Mouse (Mus musculus) heart, embryonic 14.5 days (tissue): ENCODE data around the gene Fbxw11. TPM values are rescaled to one million over a fixed set of nuclear protein-coding genes. Genes with fewer than 3 reads are reported as not detected.

ENCODE experiments used
- ATAC-seq: fragments of 200-750 bp; cut with Nextera tagmentation; 2 replicates; pipeline ENCODE4 v1.8.0; 2017; ENCODE audit warnings: low read depth, moderate TSS enrichment; ENCODE audit not compliant: insufficient number of reproducible peaks, insufficient read depth, low FRiP score
- H3K27ac ChIP-seq, 2 experiments: fragments of 200-500 bp in 1 of 2; fragments of 300-500 bp in 1 of 2; sonication (generic) in 1 of 2; replicated peaks in 1 of 2; 2 replicates each; pipeline ENCODE4 v1.5.1; 2012 to 2014; ENCODE audit warnings: low read depth in 2 of 2, low read length in 2 of 2, control low read depth in 1 of 2, mild to moderate bottlenecking in 1 of 2, mixed read lengths in 1 of 2; ENCODE audit not compliant: control insufficient read depth in 1 of 2, insufficient read depth in 1 of 2
- H3K27me3 ChIP-seq: fragments of 300-500 bp; sonication (generic); 2 replicates; pipeline ENCODE4 v1.6.1; 2014; ENCODE audit warnings: mild to moderate bottlenecking, low read length, control low read depth; ENCODE audit not compliant: control insufficient read depth, insufficient read depth
- H3K36me3 ChIP-seq: fragments of 300-500 bp; sonication (generic); 2 replicates; pipeline ENCODE4 v1.6.1; 2014; ENCODE audit warnings: mild to moderate bottlenecking, control low read depth, low read length, mixed read lengths; ENCODE audit not compliant: control insufficient read depth, insufficient read depth
- H3K4me1 ChIP-seq, 2 experiments: fragments of 200-500 bp in 1 of 2; fragments of 300-500 bp in 1 of 2; sonication (generic) in 1 of 2; 2 replicates each; pipeline ENCODE4 v1.6.1; 2012 to 2014; ENCODE audit warnings: low read length in 2 of 2, control low read depth in 1 of 2, mixed read lengths in 1 of 2; ENCODE audit not compliant: control insufficient read depth in 2 of 2, insufficient read depth in 2 of 2
- H3K4me2 ChIP-seq: fragments of 300-500 bp; sonication (generic); 2 replicates; pipeline ENCODE4 v1.6.1; 2014; ENCODE audit warnings: mild to moderate bottlenecking, low read length
- H3K4me3 ChIP-seq, 2 experiments: fragments of 200-500 bp in 1 of 2; fragments of 300-500 bp in 1 of 2; sonication (generic) in 1 of 2; 2 replicates each; pipeline ENCODE4 v1.5.1; 2012 to 2014; ENCODE audit warnings: low read length in 2 of 2, mild to moderate bottlenecking in 2 of 2, control low read depth in 1 of 2, low read depth in 1 of 2, moderate library complexity in 1 of 2; ENCODE audit not compliant: control insufficient read depth in 1 of 2, insufficient read depth in 1 of 2
- H3K9ac ChIP-seq: fragments of 300-500 bp; sonication (generic); 2 replicates; pipeline ENCODE4 v1.6.1; 2014; ENCODE audit warnings: mild to moderate bottlenecking, low read length
- H3K9me3 ChIP-seq: fragments of 300-500 bp; sonication (generic); 2 replicates; pipeline ENCODE4 v1.6.1; 2016; ENCODE audit warnings: low read length, control low read depth; ENCODE audit not compliant: control insufficient read depth
- WGBS: fragments of 180-500 bp; shearing (Covaris S2); extraction: QIAGEN DNeasy Blood & Tissue Kit; methylation state at CpG from one replicate; pipeline ENCODE4 v1.1.7; 2014; 5-methylcytosine and 5-hydroxymethylcytosine counted together
- polyA plus RNA-seq: library from polyadenylated mRNA; unstranded; fragments of >200 nt; fragmentation: Nextera tagmentation; extraction: Ambion mirVana; gene quantifications from 2 replicates; pipeline ENCODE4 v1.2.1, GENCODE M21; 2014

Fbxw11 gene
- polyA plus RNA-seq, 1 experiment from 2014 or later = 63.1 TPM

DNA sequence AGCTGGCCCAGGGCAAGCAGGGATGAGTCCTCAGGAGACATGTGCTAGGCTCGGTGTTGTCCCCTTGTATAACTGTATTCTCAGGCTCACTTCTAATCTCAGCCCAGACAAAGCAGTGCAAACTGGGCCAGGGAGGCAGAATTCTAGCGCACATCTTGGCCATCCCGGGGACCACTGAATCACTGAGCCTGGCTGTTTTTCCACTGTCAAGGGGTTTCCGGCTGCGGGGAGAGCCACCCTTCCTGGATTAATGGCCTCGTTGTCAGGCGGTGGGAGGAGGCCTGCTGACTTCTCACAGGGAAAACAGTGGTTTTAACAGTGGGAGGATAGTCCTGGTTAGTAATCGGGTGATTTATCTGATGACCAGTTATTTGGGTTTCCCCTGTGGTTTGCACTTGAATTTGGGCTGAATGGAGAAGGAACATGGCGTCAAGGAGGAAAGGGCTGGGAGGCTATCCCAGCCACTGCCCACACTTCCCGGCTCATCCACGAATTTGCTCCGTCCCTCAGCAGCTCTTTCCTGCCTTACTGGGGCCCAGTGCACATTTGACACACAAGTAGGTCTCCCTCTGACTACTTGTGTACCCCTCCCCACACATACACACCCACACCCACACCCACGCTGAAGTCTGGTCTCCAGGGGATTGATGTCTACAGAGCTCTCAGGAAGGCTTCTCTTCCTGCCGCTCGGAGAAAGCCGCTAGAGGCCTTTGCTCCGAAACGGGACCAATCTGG lies 125.1 kb downstream of the Fbxw11 start:
- no peaks in the 10 kb centered on the region for H3K27me3 ChIP-seq
- H3K27ac ChIP-seq = no peak overlapping the region
- ATAC-seq = no peak
- H3K9me3 ChIP-seq = no peaks in the 10 kb centered on the region
- H3K4me2 ChIP-seq = no peak overlapping the region
- no peak overlapping the region for H3K4me3 ChIP-seq
- no peaks in the 10 kb centered on the region for H3K36me3 ChIP-seq
- no peaks in the 10 kb centered on the region for H3K4me1 ChIP-seq
- no peak overlapping the region for H3K9ac ChIP-seq
- 68% methylated on average over 18 of the region's 18 CpGs for WGBS

DNA sequence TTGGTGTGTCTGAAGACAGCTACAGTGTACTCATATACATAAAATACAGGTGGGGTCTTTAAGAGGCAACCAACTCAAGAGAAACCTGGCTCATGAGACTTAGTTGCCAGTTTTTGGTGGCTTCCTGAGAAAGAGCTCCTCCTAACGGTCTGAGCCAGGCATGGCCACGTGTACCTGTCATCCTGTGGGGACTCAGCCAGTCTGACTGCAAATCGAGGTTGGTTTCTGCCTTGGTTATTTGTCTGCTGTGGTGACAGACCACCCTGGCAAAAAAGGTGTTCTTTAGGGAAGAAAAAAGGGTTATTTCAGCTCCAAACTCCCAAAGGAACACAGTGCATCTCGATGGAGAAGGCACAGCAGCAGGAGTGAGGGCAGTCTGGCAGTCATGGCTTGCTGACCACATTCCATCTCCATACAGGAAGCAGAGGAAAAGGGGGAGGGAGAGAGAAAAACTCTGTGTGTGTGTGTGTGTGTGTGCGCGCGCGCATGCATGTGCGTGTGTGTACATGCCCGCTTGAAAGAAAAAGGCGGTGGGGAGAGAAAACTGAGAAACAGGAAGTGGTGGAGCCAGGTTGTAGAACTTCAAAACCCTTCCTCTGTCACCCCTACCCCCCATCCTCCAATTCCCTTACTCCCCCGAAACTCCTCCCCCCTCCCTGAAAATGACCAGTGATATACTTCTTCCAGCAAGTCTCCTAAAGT lies 126.3 kb downstream of the Fbxw11 start:
- no peak overlapping the region for H3K4me2 ChIP-seq
- no peaks in the 10 kb centered on the region for H3K9me3 ChIP-seq
- WGBS = 79% methylated on average over 12 of the region's 12 CpGs
- H3K4me3 ChIP-seq = no peak overlapping the region
- no peak overlapping the region for H3K9ac ChIP-seq
- H3K4me1 ChIP-seq = no peaks in the 10 kb centered on the region
- H3K27me3 ChIP-seq = no peaks in the 10 kb centered on the region
- ATAC-seq = no peak
- no peak overlapping the region for H3K27ac ChIP-seq
- no peaks in the 10 kb centered on the region for H3K36me3 ChIP-seq

DNA sequence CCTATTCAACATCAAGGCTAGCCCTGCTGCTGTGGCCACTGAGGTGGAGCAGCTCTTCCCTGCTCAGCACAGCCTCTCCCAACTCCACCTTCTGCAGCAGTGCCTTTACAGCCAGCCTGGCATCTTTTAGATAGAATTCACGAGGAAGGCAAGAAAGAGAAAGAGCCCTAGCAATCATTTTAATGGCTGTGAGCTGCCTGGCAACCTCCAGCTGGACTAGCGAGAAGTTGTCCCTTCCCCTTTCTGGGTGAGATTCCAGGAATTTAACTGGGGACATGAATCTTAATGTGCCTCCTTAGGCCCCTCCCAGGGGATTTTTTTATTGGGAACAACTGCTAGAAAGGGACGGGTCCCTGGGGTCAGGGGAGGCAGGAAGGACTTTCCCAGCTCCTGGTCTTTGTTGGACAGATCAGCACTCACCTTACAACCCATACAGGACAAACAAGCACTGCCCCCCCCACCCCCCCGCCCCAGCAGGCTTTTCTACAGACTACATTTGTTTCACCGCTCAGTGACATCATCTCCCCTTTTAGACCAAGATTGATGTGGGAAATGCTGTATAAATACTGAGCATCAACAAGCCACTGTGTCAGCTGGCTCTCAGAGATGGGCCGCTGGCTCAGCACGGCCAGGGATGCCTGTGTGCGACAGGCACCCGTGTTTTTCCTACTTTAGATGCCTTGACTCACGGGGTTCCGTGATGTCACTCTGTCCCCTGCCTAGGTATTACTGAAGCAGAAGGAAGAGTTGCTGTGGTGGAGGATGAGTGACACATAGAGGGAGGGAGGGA lies 138.4 kb downstream of the Fbxw11 start:
- no peak for ATAC-seq
- WGBS = 50% methylated on average over 11 of the region's 11 CpGs
- no peaks in the 10 kb centered on the region; the same call in 1 of the 2 replicates for H3K27me3 ChIP-seq
- H3K9ac ChIP-seq = no peak overlapping the region
- H3K4me1 ChIP-seq = peaks cover 8 to 11% of the 10 kb centered on the region in 2 experiments; a peak in 3 of 4 replicates
- H3K9me3 ChIP-seq = no peaks in the 10 kb centered on the region
- H3K27ac ChIP-seq = no peak overlapping the region
- no peak overlapping the region for H3K4me2 ChIP-seq
- H3K4me3 ChIP-seq = no peak overlapping the region
- no peaks in the 10 kb centered on the region for H3K36me3 ChIP-seq

DNA sequence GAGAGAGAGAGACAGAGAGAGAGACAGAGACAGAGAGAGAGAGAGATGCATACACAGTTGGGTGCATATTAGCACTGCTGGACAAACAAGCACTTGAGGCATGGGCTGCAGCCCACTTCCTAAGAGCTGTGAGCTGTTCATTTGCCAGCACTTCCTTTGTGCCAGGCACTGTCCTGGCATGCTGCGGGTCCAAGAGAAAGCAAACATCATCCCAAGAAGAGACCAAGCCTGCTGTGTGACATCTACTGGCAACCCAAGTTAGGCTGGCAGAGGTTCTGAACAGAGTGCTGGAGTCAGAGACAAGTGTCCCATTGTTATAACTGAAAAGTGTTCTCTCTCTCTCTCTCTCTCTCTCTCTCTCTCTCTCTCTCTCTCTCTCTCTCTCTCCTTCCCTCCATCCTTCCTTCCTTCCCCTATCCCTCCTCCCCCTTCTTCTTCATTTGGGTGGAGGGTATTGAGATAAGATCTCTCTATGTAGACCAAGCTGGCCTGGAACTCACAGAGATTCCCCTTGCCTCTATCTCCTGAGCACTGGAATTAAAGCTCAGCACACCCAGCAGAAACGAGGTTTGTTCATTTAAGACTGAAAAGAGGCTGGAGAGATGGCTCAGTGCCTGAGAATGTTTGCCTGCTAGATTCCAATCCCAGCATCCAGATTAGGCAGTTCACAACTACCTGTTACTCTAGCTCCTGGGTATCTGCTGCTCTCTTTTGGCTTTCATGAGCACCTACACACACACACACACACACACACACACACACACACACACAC lies 139.3 kb downstream of the Fbxw11 start:
- no peaks in the 10 kb centered on the region; the same call in 1 of the 2 replicates for H3K27me3 ChIP-seq
- H3K36me3 ChIP-seq = no peaks in the 10 kb centered on the region
- no peaks in the 10 kb centered on the region for H3K9me3 ChIP-seq
- H3K4me3 ChIP-seq = no peak overlapping the region
- no peak overlapping the region for H3K4me2 ChIP-seq
- H3K9ac ChIP-seq = no peak overlapping the region
- no peak for ATAC-seq
- WGBS = 49% methylated on average over 2 of the region's 2 CpGs
- no peak overlapping the region for H3K27ac ChIP-seq
- peaks cover 8 to 11% of the 10 kb centered on the region in 2 experiments; a peak in 3 of 4 replicates for H3K4me1 ChIP-seq

DNA sequence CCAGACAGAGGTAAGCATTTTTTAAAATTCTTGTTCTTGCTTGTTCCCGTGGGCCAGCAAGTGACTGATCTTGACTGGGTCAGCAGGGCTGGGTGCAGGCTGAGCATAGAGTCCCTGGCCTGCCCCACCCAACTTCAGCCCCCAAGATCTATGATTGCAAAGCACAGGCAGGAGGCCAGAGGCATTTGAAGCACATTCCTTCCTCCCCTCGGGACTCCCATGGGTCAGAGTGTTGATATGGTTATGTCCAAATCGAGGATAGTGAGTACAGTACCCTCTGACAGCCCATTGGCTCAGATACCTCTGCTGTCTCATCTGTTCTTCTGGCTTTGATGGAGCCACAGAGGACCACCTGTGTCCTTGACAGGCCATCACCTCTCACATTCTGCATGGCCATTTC lies 140.2 kb downstream of the Fbxw11 start:
- Histone ChIP-seq H3K4me1 (peaks cover 8 to 11% of the 10 kb centered on the region in 2 experiments; a peak in 3 of 4 replicates), H3K27me3 (no peaks in the 10 kb centered on the region; the same call in 1 of the 2 replicates), H3K4me3 (no peak overlapping the region), H3K9me3 (no peaks in the 10 kb centered on the region), H3K27ac (no peak overlapping the region), H3K4me2 (no peak overlapping the region), H3K36me3 (no peaks in the 10 kb centered on the region), H3K9ac (no peak overlapping the region)
- 43% methylated on average over 3 of the region's 3 CpGs for WGBS
- ATAC-seq = no peak

DNA sequence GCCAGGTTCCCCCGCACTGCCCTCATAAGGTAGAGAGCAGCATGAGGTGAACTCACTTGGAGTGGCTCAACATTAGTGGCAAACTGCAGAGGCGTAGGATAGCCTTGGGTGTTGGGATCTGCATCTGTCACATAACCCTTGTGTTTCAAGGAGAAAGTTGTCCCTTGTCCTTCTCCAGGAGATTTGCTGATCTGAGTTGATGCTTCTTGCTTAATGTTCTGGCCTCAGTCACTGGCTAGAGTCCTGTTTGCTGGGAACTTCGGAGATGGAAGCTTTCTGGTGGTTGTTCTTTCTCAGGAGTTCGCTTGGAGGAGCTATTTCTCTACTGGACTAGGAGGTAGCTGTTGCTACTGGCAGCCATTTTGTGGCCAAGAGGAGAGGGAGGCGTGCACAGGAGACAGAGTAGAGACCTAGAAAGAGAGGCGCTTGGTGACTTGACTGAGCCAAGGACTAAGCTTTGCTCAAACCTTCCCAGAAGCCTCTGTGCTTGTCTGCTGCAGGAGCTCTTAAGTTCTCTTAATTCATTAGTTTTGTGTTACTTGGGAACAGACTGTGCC lies 143.1 kb downstream of the Fbxw11 start:
- Histone ChIP-seq H3K9ac (no peak overlapping the region), H3K27ac (no peak overlapping the region), H3K4me3 (no peak overlapping the region), H3K27me3 (no peaks in the 10 kb centered on the region; the same call in 1 of the 2 replicates), H3K9me3 (no peaks in the 10 kb centered on the region), H3K4me1 (peaks cover 8 to 11% of the 10 kb centered on the region in 2 experiments; a peak in 3 of 4 replicates), H3K36me3 (no peaks in the 10 kb centered on the region), H3K4me2 (no peak overlapping the region)
- ATAC-seq = no peak
- WGBS = 82% methylated on average over 6 of the region's 6 CpGs
